Mouse (Mus musculus) spleen, adult 2 months (tissue): ENCODE measurements around the gene Tex9.
"Not testable (repeated sequence)": the region's sequence is repeated elsewhere in the genome, so short reads cannot be mapped to it uniquely, and the experiment has no call there.

ENCODE experiments used
- CTCF ChIP-seq: fragments of 200-500 bp; IDR thresholded peaks from 2 replicates; pipeline ENCODE4 v1.5.1; 2011; ENCODE audit warnings: mild to moderate bottlenecking, inconsistent platforms; ENCODE audit not compliant: insufficient read depth, insufficient read length, insufficient replicate concordance; ENCODE audit errors: extremely low read depth
- POLR2A ChIP-seq: fragments of 200-500 bp; IDR thresholded peaks from 2 replicates; pipeline ENCODE4 v1.6.1; 2011; ENCODE audit warnings: low read depth, low read length, inconsistent platforms

DNA sequence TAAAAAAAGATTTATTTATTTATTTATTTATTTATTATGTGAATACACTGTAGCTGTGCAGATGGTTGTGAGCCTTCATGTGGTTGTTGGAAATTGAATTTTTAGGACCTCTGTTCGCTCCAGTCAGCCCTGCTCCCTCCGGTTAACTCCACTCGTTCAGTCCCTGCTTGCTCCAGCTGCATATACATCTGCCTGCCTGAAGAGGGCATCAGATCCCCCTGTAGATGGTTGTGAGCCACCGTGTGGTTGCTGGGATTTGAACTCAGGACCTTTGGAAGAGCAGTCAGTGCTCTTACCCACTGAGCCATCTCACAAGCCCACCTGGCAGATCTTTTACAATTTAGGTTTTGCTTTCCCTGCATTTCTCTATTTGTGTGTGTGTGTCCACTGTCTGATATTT is 90.2 kb downstream of the Tex9 start:
- not testable (repeated sequence) for TF ChIP-seq POLR2A, CTCF
